Mouse (Mus musculus): ENCODE results near the gene Gm13287. TPM values are rescaled to one million over a fixed set of nuclear protein-coding genes. Genes with fewer than 3 reads are reported as not detected.
"Not testable (repeated sequence)": the region's sequence is repeated elsewhere in the genome, so short reads cannot be mapped to it uniquely, and the experiment has no call there.

The Gm13287 gene
- polyA plus RNA-seq, 1 experiment from 2014 or later: not detected

DNA sequence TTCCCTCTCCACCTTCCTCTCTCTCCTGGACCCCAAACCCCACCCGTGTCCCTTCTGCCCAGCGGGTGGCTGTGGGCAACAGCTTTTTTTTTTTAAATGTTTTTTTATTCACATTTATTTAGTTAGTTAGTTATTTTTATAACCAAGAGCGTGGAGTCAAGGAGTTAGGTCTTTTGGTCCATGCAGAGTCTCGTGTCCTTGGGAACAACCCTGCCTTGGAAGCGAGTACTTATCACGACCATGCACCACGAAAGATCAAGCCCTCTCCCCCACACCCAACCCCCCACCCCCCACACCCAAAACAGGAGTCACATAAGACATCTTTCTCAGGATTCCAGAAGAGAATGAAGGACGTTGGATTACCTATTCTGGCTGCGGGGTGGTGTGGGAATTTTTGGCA lies 40.7 kb upstream of the Gm13287 start:
- not testable (repeated sequence) for H3K4me3 ChIP-seq (ENCODE audit: low read depth, low read length); ATAC-seq (ENCODE audit: insufficient read depth, low FRiP score, low TSS enrichment); H3K27me3 ChIP-seq (ENCODE audit: control insufficient read depth, insufficient read depth, low read length); H3K9me3 ChIP-seq (ENCODE audit: control insufficient read depth, low read length); H3K27ac ChIP-seq (ENCODE audit: low read depth, low read length); H3K9ac ChIP-seq (ENCODE audit: low read length); DNase-seq (ENCODE audit: low spot score); H3K4me1 ChIP-seq (ENCODE audit: control insufficient read depth, insufficient read depth, low read length); H3K36me3 ChIP-seq (ENCODE audit: control insufficient read depth, insufficient read depth, low read length); H3K4me2 ChIP-seq (ENCODE audit: low read depth)
- WGBS: 63% methylated on average over 9 of the region's 9 CpGs

DNA sequence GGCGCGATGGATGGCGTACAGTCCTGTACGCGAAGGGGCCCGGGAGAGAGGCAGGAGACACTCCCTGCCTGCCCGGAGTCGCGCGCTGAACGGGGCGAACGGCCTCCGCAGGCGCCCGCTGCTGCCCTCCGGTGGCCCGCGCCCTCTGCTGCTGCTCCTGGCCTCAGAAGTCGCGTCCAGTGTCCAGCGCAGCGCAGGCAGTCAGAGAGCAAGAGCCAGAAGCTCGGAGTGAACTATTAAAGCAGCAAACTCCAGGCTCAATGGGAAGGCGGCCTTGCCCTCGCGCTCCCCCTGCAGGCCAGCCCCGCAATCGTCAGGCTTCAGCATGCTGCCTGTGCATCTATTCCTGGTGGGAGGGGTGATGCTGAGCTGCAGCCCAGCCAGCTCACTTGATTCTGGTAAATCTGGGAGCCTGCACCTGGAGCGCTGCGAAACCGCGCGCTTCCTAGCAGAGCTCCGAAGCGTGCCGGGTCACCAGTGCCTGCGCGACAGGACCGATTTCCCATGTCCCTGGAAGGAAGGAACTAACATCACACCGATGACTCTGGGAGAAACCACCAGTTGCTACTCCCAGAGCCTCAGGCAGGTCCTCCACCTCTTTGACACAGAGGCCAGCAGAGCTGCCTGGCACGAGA lies 39.6 kb upstream of the Gm13287 start:
- peak overlapping the region; percentile 32; the same call in 1 of the 2 replicates for H3K4me2 ChIP-seq (ENCODE audit: low read depth)
- not testable (repeated sequence) for H3K36me3 ChIP-seq (ENCODE audit: control insufficient read depth, insufficient read depth, low read length); H3K9me3 ChIP-seq (ENCODE audit: control insufficient read depth, low read length); H3K4me1 ChIP-seq (ENCODE audit: control insufficient read depth, insufficient read depth, low read length); H3K27ac ChIP-seq (ENCODE audit: low read depth, low read length); H3K9ac ChIP-seq (ENCODE audit: low read length); H3K27me3 ChIP-seq (ENCODE audit: control insufficient read depth, insufficient read depth, low read length); H3K4me3 ChIP-seq (ENCODE audit: low read depth, low read length); ATAC-seq (ENCODE audit: insufficient read depth, low FRiP score, low TSS enrichment)
- 6% methylated on average over 22 of the region's 42 CpGs for WGBS
- peak; percentile 72 for DNase-seq (ENCODE audit: low spot score)

DNA sequence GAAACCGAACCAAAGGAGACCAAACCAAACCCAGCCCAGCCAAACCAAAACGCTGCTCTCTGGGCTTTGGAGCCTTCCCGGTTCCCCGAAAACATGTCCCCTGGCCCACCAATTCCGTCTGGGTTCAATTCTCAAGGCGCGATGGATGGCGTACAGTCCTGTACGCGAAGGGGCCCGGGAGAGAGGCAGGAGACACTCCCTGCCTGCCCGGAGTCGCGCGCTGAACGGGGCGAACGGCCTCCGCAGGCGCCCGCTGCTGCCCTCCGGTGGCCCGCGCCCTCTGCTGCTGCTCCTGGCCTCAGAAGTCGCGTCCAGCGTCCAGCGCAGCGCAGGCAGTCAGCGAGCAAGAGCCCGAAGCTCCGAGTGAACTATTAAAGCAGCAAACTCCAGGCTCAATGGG lies 29.5 kb upstream of the Gm13287 start, which contains the start of gene Gm13290:
Gene Gm13290, plus strand, starts transcription at position 301 of the 400 bp plus-strand sequence.
- H3K9ac ChIP-seq (ENCODE audit: low read length); H3K36me3 ChIP-seq (ENCODE audit: control insufficient read depth, insufficient read depth, low read length); H3K27me3 ChIP-seq (ENCODE audit: control insufficient read depth, insufficient read depth, low read length); ATAC-seq (ENCODE audit: insufficient read depth, low FRiP score, low TSS enrichment); H3K9me3 ChIP-seq (ENCODE audit: control insufficient read depth, low read length); H3K27ac ChIP-seq (ENCODE audit: low read depth, low read length); H3K4me2 ChIP-seq (ENCODE audit: low read depth); DNase-seq (ENCODE audit: low spot score); H3K4me1 ChIP-seq (ENCODE audit: control insufficient read depth, insufficient read depth, low read length); H3K4me3 ChIP-seq (ENCODE audit: low read depth, low read length): not testable (repeated sequence)
- WGBS: no CpG with 5 or more reads among the region's 32 CpGs

DNA sequence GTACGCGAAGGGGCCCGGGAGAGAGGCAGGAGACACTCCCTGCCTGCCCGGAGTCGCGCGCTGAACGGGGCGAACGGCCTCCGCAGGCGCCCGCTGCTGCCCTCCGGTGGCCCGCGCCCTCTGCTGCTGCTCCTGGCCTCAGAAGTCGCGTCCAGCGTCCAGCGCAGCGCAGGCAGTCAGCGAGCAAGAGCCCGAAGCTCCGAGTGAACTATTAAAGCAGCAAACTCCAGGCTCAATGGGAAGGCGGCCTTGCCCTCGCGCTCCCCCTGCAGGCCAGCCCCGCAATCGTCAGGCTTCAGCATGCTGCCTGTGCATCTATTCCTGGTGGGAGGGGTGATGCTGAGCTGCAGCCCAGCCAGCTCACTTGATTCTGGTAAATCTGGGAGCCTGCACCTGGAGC lies 26.4 kb upstream of the Gm13287 start, which contains the start of gene Gm13289:
Gene Gm13289, plus strand, starts transcription at position 301 of the 400 bp plus-strand sequence.
- not testable (repeated sequence) for ATAC-seq (ENCODE audit: insufficient read depth, low FRiP score, low TSS enrichment)
- WGBS: no CpG with 5 or more reads among the region's 29 CpGs

DNA sequence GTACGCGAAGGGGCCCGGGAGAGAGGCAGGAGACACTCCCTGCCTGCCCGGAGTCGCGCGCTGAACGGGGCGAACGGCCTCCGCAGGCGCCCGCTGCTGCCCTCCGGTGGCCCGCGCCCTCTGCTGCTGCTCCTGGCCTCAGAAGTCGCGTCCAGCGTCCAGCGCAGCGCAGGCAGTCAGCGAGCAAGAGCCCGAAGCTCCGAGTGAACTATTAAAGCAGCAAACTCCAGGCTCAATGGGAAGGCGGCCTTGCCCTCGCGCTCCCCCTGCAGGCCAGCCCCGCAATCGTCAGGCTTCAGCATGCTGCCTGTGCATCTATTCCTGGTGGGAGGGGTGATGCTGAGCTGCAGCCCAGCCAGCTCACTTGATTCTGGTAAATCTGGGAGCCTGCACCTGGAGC lies 23.5 kb upstream of the Gm13287 start, which contains the start of gene Gm13272:
Gene Gm13272, plus strand, starts transcription at position 301 of the 400 bp plus-strand sequence.
- H3K36me3 ChIP-seq (ENCODE audit: control insufficient read depth, insufficient read depth, low read length); H3K9me3 ChIP-seq (ENCODE audit: control insufficient read depth, low read length); H3K9ac ChIP-seq (ENCODE audit: low read length); H3K4me1 ChIP-seq (ENCODE audit: control insufficient read depth, insufficient read depth, low read length); H3K27ac ChIP-seq (ENCODE audit: low read depth, low read length); ATAC-seq (ENCODE audit: insufficient read depth, low FRiP score, low TSS enrichment); H3K4me2 ChIP-seq (ENCODE audit: low read depth); H3K27me3 ChIP-seq (ENCODE audit: control insufficient read depth, insufficient read depth, low read length); H3K4me3 ChIP-seq (ENCODE audit: low read depth, low read length); DNase-seq (ENCODE audit: low spot score): not testable (repeated sequence)
- WGBS: no CpG with 5 or more reads among the region's 29 CpGs

More for the DNA sequence above, 26.4 kb upstream of the Gm13287 start, which contains the start of gene Gm13289:
- not testable (repeated sequence) for H3K27ac ChIP-seq (ENCODE audit: low read depth, low read length); H3K27me3 ChIP-seq (ENCODE audit: control insufficient read depth, insufficient read depth, low read length); H3K4me3 ChIP-seq (ENCODE audit: low read depth, low read length); DNase-seq (ENCODE audit: low spot score); H3K36me3 ChIP-seq (ENCODE audit: control insufficient read depth, insufficient read depth, low read length); H3K9me3 ChIP-seq (ENCODE audit: control insufficient read depth, low read length); H3K9ac ChIP-seq (ENCODE audit: low read length); H3K4me2 ChIP-seq (ENCODE audit: low read depth); H3K4me1 ChIP-seq (ENCODE audit: control insufficient read depth, insufficient read depth, low read length)

DNA sequence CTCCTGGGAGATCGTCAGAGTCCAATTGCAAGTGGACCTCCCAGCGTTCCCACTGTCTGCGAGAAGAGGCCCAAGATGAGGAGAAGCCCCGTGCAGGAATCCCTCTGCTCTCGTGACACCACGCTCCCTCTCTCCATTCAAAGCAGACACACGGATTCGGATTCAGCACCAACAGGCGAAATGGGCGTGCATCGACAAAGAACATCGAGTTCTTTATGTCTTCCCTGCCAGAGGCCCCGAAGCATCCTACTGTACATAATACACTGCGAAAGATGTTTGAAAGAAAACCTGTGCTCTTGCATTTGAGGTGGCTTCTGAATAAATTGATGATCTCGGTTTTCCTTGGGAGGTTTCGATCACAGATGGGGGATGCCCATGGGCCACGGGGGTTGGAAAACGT lies 22.7 kb upstream of the Gm13287 start:
- H3K36me3 ChIP-seq (ENCODE audit: control insufficient read depth, insufficient read depth, low read length); H3K27ac ChIP-seq (ENCODE audit: low read depth, low read length); ATAC-seq (ENCODE audit: insufficient read depth, low FRiP score, low TSS enrichment); H3K4me2 ChIP-seq (ENCODE audit: low read depth); H3K9me3 ChIP-seq (ENCODE audit: control insufficient read depth, low read length); H3K27me3 ChIP-seq (ENCODE audit: control insufficient read depth, insufficient read depth, low read length); H3K4me3 ChIP-seq (ENCODE audit: low read depth, low read length); H3K4me1 ChIP-seq (ENCODE audit: control insufficient read depth, insufficient read depth, low read length); DNase-seq (ENCODE audit: low spot score); H3K9ac ChIP-seq (ENCODE audit: low read length): not testable (repeated sequence)
- 55% methylated on average over 15 of the region's 18 CpGs for WGBS

DNA sequence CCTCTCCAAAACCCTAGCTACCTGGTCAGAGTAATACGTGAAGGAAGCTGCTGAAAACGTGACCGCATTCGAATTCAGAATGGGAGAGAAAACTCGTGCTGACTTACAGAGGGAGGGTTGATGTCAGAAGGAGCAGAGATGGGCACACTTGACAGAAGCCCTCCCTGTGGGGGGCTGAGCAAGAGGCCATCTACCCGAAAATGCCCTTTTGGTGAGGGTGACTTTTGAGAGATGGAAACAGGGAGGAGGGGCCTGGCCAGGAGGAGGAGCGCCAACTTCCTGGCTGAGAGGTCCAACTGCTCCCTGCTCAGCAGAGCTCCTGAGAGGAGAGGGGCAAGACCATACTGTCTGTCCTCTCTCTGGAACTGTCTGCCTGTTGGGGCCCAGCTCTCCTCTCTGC lies 21.2 kb upstream of the Gm13287 start, which contains the start of gene Ifnz:
Gene Ifnz, plus strand, starts transcription at position 301 of the 400 bp plus-strand sequence.
- not testable (repeated sequence) for H3K36me3 ChIP-seq (ENCODE audit: control insufficient read depth, insufficient read depth, low read length); H3K4me2 ChIP-seq (ENCODE audit: low read depth); H3K4me1 ChIP-seq (ENCODE audit: control insufficient read depth, insufficient read depth, low read length); H3K9ac ChIP-seq (ENCODE audit: low read length); H3K4me3 ChIP-seq (ENCODE audit: low read depth, low read length); H3K27ac ChIP-seq (ENCODE audit: low read depth, low read length); H3K27me3 ChIP-seq (ENCODE audit: control insufficient read depth, insufficient read depth, low read length); ATAC-seq (ENCODE audit: insufficient read depth, low FRiP score, low TSS enrichment); DNase-seq (ENCODE audit: low spot score); H3K9me3 ChIP-seq (ENCODE audit: control insufficient read depth, low read length)
- 11% methylated on average over 3 of the region's 7 CpGs for WGBS

DNA sequence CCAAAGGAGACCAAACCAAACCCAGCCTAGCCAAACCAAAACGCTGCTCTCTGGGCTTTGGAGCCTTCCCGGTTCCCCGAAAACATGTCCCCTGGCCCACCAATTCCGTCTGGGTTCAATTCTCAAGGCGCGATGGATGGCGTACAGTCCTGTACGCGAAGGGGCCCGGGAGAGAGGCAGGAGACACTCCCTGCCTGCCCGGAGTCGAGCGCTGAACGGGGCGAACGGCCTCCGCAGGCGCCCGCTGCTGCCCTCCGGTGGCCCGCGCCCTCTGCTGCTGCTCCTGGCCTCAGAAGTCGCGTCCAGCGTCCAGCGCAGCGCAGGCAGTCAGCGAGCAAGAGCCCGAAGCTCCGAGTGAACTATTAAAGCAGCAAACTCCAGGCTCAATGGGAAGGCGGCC lies 20.7 kb upstream of the Gm13287 start:
- not testable (repeated sequence) for H3K36me3 ChIP-seq (ENCODE audit: control insufficient read depth, insufficient read depth, low read length); H3K27me3 ChIP-seq (ENCODE audit: control insufficient read depth, insufficient read depth, low read length); H3K4me3 ChIP-seq (ENCODE audit: low read depth, low read length); ATAC-seq (ENCODE audit: insufficient read depth, low FRiP score, low TSS enrichment); H3K9ac ChIP-seq (ENCODE audit: low read length); H3K9me3 ChIP-seq (ENCODE audit: control insufficient read depth, low read length); DNase-seq (ENCODE audit: low spot score); H3K4me2 ChIP-seq (ENCODE audit: low read depth); H3K27ac ChIP-seq (ENCODE audit: low read depth, low read length); H3K4me1 ChIP-seq (ENCODE audit: control insufficient read depth, insufficient read depth, low read length)
- WGBS: no CpG with 5 or more reads among the region's 31 CpGs

DNA sequence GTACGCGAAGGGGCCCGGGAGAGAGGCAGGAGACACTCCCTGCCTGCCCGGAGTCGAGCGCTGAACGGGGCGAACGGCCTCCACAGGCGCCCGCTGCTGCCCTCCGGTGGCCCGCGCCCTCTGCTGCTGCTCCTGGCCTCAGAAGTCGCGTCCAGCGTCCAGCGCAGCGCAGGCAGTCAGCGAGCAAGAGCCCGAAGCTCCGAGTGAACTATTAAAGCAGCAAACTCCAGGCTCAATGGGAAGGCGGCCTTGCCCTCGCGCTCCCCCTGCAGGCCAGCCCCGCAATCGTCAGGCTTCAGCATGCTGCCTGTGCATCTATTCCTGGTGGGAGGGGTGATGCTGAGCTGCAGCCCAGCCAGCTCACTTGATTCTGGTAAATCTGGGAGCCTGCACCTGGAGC lies 17.6 kb upstream of the Gm13287 start, which contains the start of gene Gm13276:
Gene Gm13276, plus strand, starts transcription at position 301 of the 400 bp plus-strand sequence.
- not testable (repeated sequence) for H3K36me3 ChIP-seq (ENCODE audit: control insufficient read depth, insufficient read depth, low read length); H3K27ac ChIP-seq (ENCODE audit: low read depth, low read length); H3K9me3 ChIP-seq (ENCODE audit: control insufficient read depth, low read length); H3K4me3 ChIP-seq (ENCODE audit: low read depth, low read length); DNase-seq (ENCODE audit: low spot score); H3K27me3 ChIP-seq (ENCODE audit: control insufficient read depth, insufficient read depth, low read length); H3K4me1 ChIP-seq (ENCODE audit: control insufficient read depth, insufficient read depth, low read length); ATAC-seq (ENCODE audit: insufficient read depth, low FRiP score, low TSS enrichment); H3K4me2 ChIP-seq (ENCODE audit: low read depth); H3K9ac ChIP-seq (ENCODE audit: low read length)
- WGBS: no CpG with 5 or more reads among the region's 27 CpGs
